Mouse (Mus musculus) R1 (cell line): ENCODE results near the gene Abtb2.

ENCODE experiments used
- DNase-seq: peaks from one replicate; pipeline ENCODE4 v3.0.0-alpha.2; 2018; ENCODE audit warnings: low read depth, low spot score

Gene Abtb2

GRCm38 (mm10) chr2:103661696-103662095 is 95.6 kb downstream of the Abtb2 start:
- no peak for DNase-seq

GRCm38 (mm10) chr2:103662121-103662520 is 96.0 kb downstream of the Abtb2 start:
- peak; percentile 27 for DNase-seq

- no peak for DNase-seq
Observed at GRCm38 (mm10) chr2:103664341-103664740, 98.2 kb downstream of the Abtb2 start.

- DNase-seq: peak; percentile 72
Observed at GRCm38 (mm10) chr2:103667962-103668815, 102.1 kb downstream of the Abtb2 start.

- no peak for DNase-seq
Observed at GRCm38 (mm10) chr2:103668939-103669338, 102.8 kb downstream of the Abtb2 start.

GRCm38 (mm10) chr2:103669561-103669960 is 103.5 kb downstream of the Abtb2 start:
- DNase-seq: no peak

GRCm38 (mm10) chr2:103670276-103670680 is 104.2 kb downstream of the Abtb2 start:
- no peak for DNase-seq

GRCm38 (mm10) chr2:103672573-103673119 is 106.5 kb downstream of the Abtb2 start:
- no peak for DNase-seq

- DNase-seq: no peak
Observed at GRCm38 (mm10) chr2:103673609-103674008, 107.5 kb downstream of the Abtb2 start.

GRCm38 (mm10) chr2:103675391-103675790 is 109.3 kb downstream of the Abtb2 start:
- no peak for DNase-seq

- no peak for DNase-seq
Observed at GRCm38 (mm10) chr2:103676808-103677207, 110.7 kb downstream of the Abtb2 start.

- no peak for DNase-seq
Observed at GRCm38 (mm10) chr2:103677614-103678369, 111.7 kb downstream of the Abtb2 start.

GRCm38 (mm10) chr2:103678433-103678832 is 112.3 kb downstream of the Abtb2 start:
- no peak for DNase-seq

GRCm38 (mm10) chr2:103680364-103681110 is 114.4 kb downstream of the Abtb2 start:
- no peak for DNase-seq

GRCm38 (mm10) chr2:103681149-103681548 is 115.0 kb downstream of the Abtb2 start:
- no peak for DNase-seq

GRCm38 (mm10) chr2:103682261-103682722 is 116.2 kb downstream of the Abtb2 start:
- no peak for DNase-seq

- DNase-seq: peak; percentile 25
Observed at GRCm38 (mm10) chr2:103682927-103683442, 116.9 kb downstream of the Abtb2 start.

- no peak for DNase-seq
Observed at GRCm38 (mm10) chr2:103684431-103684830, 118.3 kb downstream of the Abtb2 start.

GRCm38 (mm10) chr2:103684926-103685577 is 118.9 kb downstream of the Abtb2 start:
- DNase-seq: no peak

GRCm38 (mm10) chr2:103685581-103685980 is 119.5 kb downstream of the Abtb2 start:
- DNase-seq: no peak

- DNase-seq: no peak
Observed at GRCm38 (mm10) chr2:103687143-103687542, 121.0 kb downstream of the Abtb2 start.
